Mouse (Mus musculus): ENCODE measurements around the gene Cacnb4. TPM values are rescaled to one million over a fixed set of nuclear protein-coding genes. Genes with fewer than 3 reads are reported as not detected.

Gene Cacnb4
- polyA plus RNA-seq, 1 experiment from 2014 or later = 2.8 TPM

- H3K27me3 ChIP-seq (ENCODE audit: control insufficient read depth, insufficient read depth, low read length) = no peaks in the 10 kb centered on the region
- no peak for DNase-seq (ENCODE audit: low spot score, missing footprints)
- H3K9ac ChIP-seq (ENCODE audit: low read length) = no peak overlapping the region
- H3K36me3 ChIP-seq (ENCODE audit: control insufficient read depth, insufficient read depth, low read length) = no peaks in the 10 kb centered on the region
- H3K4me3 ChIP-seq (ENCODE audit: low read depth, low read length) = no peak overlapping the region
- H3K9me3 ChIP-seq (ENCODE audit: control insufficient read depth, low read length) = no peaks in the 10 kb centered on the region
- no peaks in the 10 kb centered on the region for H3K4me1 ChIP-seq (ENCODE audit: control insufficient read depth, insufficient read depth, low read length)
- no peak overlapping the region for H3K27ac ChIP-seq (ENCODE audit: low read depth, low read length)
- no peak for ATAC-seq (ENCODE audit: low FRiP score)
- H3K4me2 ChIP-seq = no peak overlapping the region
- 84% methylated on average over 14 of the region's 14 CpGs for WGBS
Observed at GRCm38 (mm10) chr2:52435919-52436632, 240.6 kb downstream of the Cacnb4 start.

GRCm38 (mm10) chr2:52433365-52433764, 243.3 kb downstream of the Cacnb4 start:
- no peaks in the 10 kb centered on the region for H3K27me3 ChIP-seq (ENCODE audit: control insufficient read depth, insufficient read depth, low read length)
- no peak for DNase-seq (ENCODE audit: low spot score, missing footprints)
- H3K9me3 ChIP-seq (ENCODE audit: control insufficient read depth, low read length) = no peaks in the 10 kb centered on the region
- no peak overlapping the region for H3K27ac ChIP-seq (ENCODE audit: low read depth, low read length)
- WGBS = 64% methylated on average over 7 of the region's 7 CpGs
- H3K4me3 ChIP-seq (ENCODE audit: low read depth, low read length) = no peak overlapping the region
- H3K36me3 ChIP-seq (ENCODE audit: control insufficient read depth, insufficient read depth, low read length) = no peaks in the 10 kb centered on the region
- ATAC-seq (ENCODE audit: low FRiP score) = no peak
- H3K4me2 ChIP-seq = no peak overlapping the region
- no peak overlapping the region for H3K9ac ChIP-seq (ENCODE audit: low read length)
- no peaks in the 10 kb centered on the region for H3K4me1 ChIP-seq (ENCODE audit: control insufficient read depth, insufficient read depth, low read length)

DNA sequence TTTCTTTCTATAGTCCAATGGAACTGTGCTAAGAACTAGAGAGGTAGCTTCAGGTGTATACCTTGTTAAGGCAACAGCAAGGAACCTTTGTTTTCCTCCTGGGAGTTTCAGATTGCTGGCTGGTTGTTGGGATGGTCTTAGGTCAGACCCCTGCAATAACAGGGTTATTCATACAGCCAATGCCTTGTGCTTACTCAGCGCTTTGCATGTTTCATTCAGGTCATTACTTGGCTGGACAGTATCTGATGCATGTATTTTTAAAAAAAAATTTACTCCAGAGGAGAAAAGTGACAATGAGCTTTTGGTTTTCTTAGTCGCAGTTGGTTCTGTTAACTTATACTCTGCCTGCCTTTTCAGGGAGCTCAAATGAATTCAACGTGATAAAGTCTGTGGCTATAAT, 249.2 kb downstream of the Cacnb4 start:
- WGBS = 89% methylated on average over 3 of the region's 3 CpGs
- no peak overlapping the region for H3K27ac ChIP-seq (ENCODE audit: low read depth, low read length)
- no peak overlapping the region for H3K9ac ChIP-seq (ENCODE audit: low read length)
- H3K27me3 ChIP-seq (ENCODE audit: control insufficient read depth, insufficient read depth, low read length) = no peaks in the 10 kb centered on the region
- ATAC-seq (ENCODE audit: low FRiP score) (no peak), DNase-seq (ENCODE audit: low spot score, missing footprints) (no peak)
- no peaks in the 10 kb centered on the region for H3K9me3 ChIP-seq (ENCODE audit: control insufficient read depth, low read length)
- H3K4me3 ChIP-seq (ENCODE audit: low read depth, low read length) = no peak overlapping the region
- H3K36me3 ChIP-seq (ENCODE audit: control insufficient read depth, insufficient read depth, low read length) = no peaks in the 10 kb centered on the region
- no peak overlapping the region for H3K4me2 ChIP-seq
- peaks cover 7% of the 10 kb centered on the region; the same call in 1 of the 2 replicates for H3K4me1 ChIP-seq (ENCODE audit: control insufficient read depth, insufficient read depth, low read length)

DNA sequence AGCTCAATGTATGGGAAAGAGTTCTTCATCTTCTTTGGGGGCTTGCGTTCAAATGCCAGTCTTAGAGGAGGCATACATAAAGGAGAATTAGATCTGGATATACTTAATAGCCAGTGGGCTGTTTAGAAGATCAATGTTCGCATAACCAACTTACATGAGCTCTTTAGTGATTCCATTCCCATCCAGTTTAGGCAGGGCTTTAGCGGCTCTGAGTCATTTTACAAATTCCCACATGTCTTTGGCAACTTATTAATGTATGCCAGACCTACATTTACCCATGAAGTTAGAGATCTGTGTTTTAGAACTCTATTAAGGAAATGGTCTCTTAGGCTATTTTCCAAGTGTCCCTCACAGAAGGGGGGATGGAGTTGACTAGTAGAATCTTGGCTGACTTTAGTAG, 250.6 kb downstream of the Cacnb4 start:
- ATAC-seq (ENCODE audit: low FRiP score) (no peak), DNase-seq (ENCODE audit: low spot score, missing footprints) (no peak)
- Histone ChIP-seq H3K4me2 (no peak overlapping the region), H3K9ac (ENCODE audit: low read length) (no peak overlapping the region), H3K36me3 (ENCODE audit: control insufficient read depth, insufficient read depth, low read length) (no peaks in the 10 kb centered on the region), H3K27ac (ENCODE audit: low read depth, low read length) (no peak overlapping the region), H3K27me3 (ENCODE audit: control insufficient read depth, insufficient read depth, low read length) (no peaks in the 10 kb centered on the region), H3K4me3 (ENCODE audit: low read depth, low read length) (no peak overlapping the region), H3K9me3 (ENCODE audit: control insufficient read depth, low read length) (no peaks in the 10 kb centered on the region), H3K4me1 (ENCODE audit: control insufficient read depth, insufficient read depth, low read length) (peaks cover 12% of the 10 kb centered on the region; the same call in 1 of the 2 replicates)
- WGBS = 92% methylated on average over 3 of the region's 3 CpGs

DNA sequence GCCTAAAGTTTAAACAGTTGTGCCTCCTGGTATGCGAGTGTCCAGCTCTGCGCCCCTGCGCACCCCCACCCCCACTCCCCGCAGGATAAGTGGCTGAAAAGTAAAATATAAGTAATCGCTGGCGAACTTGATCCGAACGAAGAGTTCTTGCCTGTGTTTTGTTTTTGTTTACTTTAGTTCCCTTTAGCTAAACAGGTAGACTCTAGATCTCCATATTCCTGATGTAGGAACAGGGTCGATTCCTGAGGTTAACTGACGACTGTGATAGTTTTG, 251.2 kb downstream of the Cacnb4 start:
- Histone ChIP-seq H3K4me3 (ENCODE audit: low read depth, low read length) (peak overlapping the region; percentile 93), H3K4me1 (ENCODE audit: control insufficient read depth, insufficient read depth, low read length) (peaks cover 12% of the 10 kb centered on the region; the same call in 1 of the 2 replicates), H3K4me2 (peak overlapping the region; percentile 69), H3K27me3 (ENCODE audit: control insufficient read depth, insufficient read depth, low read length) (no peaks in the 10 kb centered on the region), H3K9me3 (ENCODE audit: control insufficient read depth, low read length) (no peaks in the 10 kb centered on the region), H3K36me3 (ENCODE audit: control insufficient read depth, insufficient read depth, low read length) (no peaks in the 10 kb centered on the region), H3K9ac (ENCODE audit: low read length) (peak overlapping the region; percentile 93), H3K27ac (ENCODE audit: low read depth, low read length) (no peak overlapping the region)
- ATAC-seq (ENCODE audit: low FRiP score) (no peak), DNase-seq (ENCODE audit: low spot score, missing footprints) (no peak)
- WGBS = 25% methylated on average over 10 of the region's 10 CpGs

DNA sequence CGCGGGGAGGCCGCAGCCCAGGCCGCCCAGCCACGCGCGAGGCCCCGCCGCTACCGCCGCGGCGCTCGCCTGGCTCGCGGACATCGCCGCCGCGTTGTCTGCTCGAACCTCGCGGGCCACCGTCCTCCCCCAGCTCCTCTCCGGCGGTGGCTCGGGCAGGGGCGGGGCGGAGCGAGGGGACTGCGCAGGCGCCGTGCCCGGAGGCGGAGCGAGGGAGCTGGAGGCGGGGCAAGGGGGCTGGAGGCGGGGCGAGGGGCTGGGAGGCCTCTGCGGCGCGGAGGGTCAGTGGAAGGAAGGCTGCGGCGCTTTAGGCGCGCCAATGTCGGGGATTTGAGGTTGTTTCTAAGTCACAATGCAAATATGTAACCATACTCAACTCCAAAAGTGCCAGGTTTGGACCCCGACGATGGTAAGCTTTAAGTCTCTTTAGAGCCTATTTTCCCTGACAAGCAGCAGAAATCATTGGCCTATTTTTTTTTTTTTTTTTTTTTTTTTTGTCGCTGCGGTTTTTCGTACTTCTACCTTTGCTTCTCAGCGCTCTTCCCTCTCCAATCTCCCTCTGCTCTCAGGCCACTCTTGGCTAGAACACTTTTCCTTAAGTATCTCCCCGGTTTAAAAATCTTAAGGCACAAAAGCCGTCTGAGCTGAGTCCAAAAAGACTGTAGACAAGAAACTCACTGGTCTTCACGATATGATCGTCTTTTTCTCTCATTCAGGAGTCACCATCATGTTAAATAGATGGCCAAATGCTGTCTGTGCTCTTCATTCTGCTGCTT, 251.7 kb downstream of the Cacnb4 start, which contains the start of gene Arl5a:
TSS of gene Arl5a (minus strand) at position 155 of the 776 bp plus-strand sequence.
- H3K4me3 ChIP-seq (ENCODE audit: low read depth, low read length) = peak within 1 kb of the TSS; percentile 93
- peaks cover 12% of the 10 kb centered on the region; the same call in 1 of the 2 replicates for H3K4me1 ChIP-seq (ENCODE audit: control insufficient read depth, insufficient read depth, low read length)
- H3K27ac ChIP-seq (ENCODE audit: low read depth, low read length) = peak within 1 kb of the TSS; percentile 67
- no peaks in the 10 kb centered on the region for H3K9me3 ChIP-seq (ENCODE audit: control insufficient read depth, low read length)
- H3K36me3 ChIP-seq (ENCODE audit: control insufficient read depth, insufficient read depth, low read length) = no peaks in the 10 kb centered on the region
- ATAC-seq (ENCODE audit: low FRiP score) (peak; percentile 96), DNase-seq (ENCODE audit: low spot score, missing footprints) (peak; percentile 100)
- peak within 1 kb of the TSS; percentile 69 for H3K4me2 ChIP-seq
- WGBS = 1% methylated on average over 39 of the region's 57 CpGs
- no peaks in the 10 kb centered on the region for H3K27me3 ChIP-seq (ENCODE audit: control insufficient read depth, insufficient read depth, low read length)
- peak within 1 kb of the TSS; percentile 93 for H3K9ac ChIP-seq (ENCODE audit: low read length)

DNA sequence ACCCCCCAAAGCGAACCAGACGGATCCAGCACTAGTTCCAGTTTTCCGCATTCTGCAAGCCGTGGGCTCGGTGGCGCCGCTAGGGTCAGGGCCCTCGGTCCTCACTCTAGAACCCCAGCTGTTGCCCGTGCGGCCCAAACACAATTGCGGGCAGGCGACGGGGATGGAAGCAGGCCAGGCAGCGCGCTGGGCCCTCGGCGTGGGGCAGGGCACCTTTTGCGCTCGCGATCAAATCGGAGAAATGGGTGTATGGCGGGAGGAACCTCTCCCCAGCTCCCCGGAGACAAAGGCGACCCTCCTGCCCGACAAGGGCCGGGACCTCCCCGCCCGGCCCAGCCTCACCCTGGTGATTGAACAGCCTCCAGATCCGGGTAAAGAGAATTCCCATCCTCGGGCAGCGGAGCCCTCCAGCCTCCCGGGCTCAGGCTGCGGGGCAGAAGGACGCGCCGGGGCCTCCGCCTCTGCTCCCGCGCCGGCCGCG, 252.3 kb downstream of the Cacnb4 start:
- Histone ChIP-seq H3K27ac (ENCODE audit: low read depth, low read length) (peak overlapping the region; percentile 67), H3K4me3 (ENCODE audit: low read depth, low read length) (peak overlapping the region; percentile 93), H3K9me3 (ENCODE audit: control insufficient read depth, low read length) (no peaks in the 10 kb centered on the region), H3K27me3 (ENCODE audit: control insufficient read depth, insufficient read depth, low read length) (no peaks in the 10 kb centered on the region), H3K36me3 (ENCODE audit: control insufficient read depth, insufficient read depth, low read length) (no peaks in the 10 kb centered on the region), H3K4me1 (ENCODE audit: control insufficient read depth, insufficient read depth, low read length) (peaks cover 12% of the 10 kb centered on the region; the same call in 1 of the 2 replicates), H3K4me2 (peak overlapping the region; percentile 57), H3K9ac (ENCODE audit: low read length) (peak overlapping the region; percentile 93)
- ATAC-seq (ENCODE audit: low FRiP score) (peak; percentile 91), DNase-seq (ENCODE audit: low spot score, missing footprints) (peak; percentile 95)
- under 1% methylated on average over 42 of the region's 42 CpGs for WGBS

- no peaks in the 10 kb centered on the region for H3K9me3 ChIP-seq (ENCODE audit: control insufficient read depth, low read length)
- 5% methylated on average over 16 of the region's 16 CpGs for WGBS
- no peaks in the 10 kb centered on the region for H3K27me3 ChIP-seq (ENCODE audit: control insufficient read depth, insufficient read depth, low read length)
- H3K36me3 ChIP-seq (ENCODE audit: control insufficient read depth, insufficient read depth, low read length) = no peaks in the 10 kb centered on the region
- peaks cover 12% of the 10 kb centered on the region; the same call in 1 of the 2 replicates for H3K4me1 ChIP-seq (ENCODE audit: control insufficient read depth, insufficient read depth, low read length)
- ATAC-seq (ENCODE audit: low FRiP score) (no peak), DNase-seq (ENCODE audit: low spot score, missing footprints) (peak; percentile 91)
- H3K27ac ChIP-seq (ENCODE audit: low read depth, low read length) = no peak overlapping the region
- H3K4me2 ChIP-seq = peak overlapping the region; percentile 57
- peak overlapping the region; percentile 93 for H3K4me3 ChIP-seq (ENCODE audit: low read depth, low read length)
- H3K9ac ChIP-seq (ENCODE audit: low read length) = peak overlapping the region; percentile 93
Observed at GRCm38 (mm10) chr2:52423611-52424247, 252.9 kb downstream of the Cacnb4 start.
